Mouse (Mus musculus) embryonic facial prominence, embryonic 10.5 days (tissue): Measurements from ENCODE around the gene Glyctk. TPM values are rescaled to one million over a fixed set of nuclear protein-coding genes. Genes with fewer than 3 reads are reported as not detected.

Experiments
- DNase-seq: peaks from one replicate; pipeline ENCODE4 v3.0.0-alpha.2; 2017; ENCODE audit warnings: low spot score
- H3K27ac ChIP-seq: fragments of 300-500 bp; sonication (generic); replicated peaks from 2 replicates; pipeline ENCODE4 v1.5.1; 2016; ENCODE audit warnings: mild to moderate bottlenecking
- H3K27me3 ChIP-seq: fragments of 300-500 bp; sonication (generic); replicated peaks from 2 replicates; pipeline ENCODE4 v1.6.1; 2016; ENCODE audit warnings: low read depth, mild to moderate bottlenecking; ENCODE audit not compliant: poor library complexity, severe bottlenecking
- H3K36me3 ChIP-seq: fragments of 300-500 bp; sonication (generic); replicated peaks from 2 replicates; pipeline ENCODE4 v1.6.1; 2016; ENCODE audit warnings: mild to moderate bottlenecking, moderate library complexity
- H3K4me1 ChIP-seq: fragments of 300-500 bp; sonication (generic); 2 replicates; pipeline ENCODE4 v1.6.1; 2016
- H3K4me3 ChIP-seq: fragments of 300-500 bp; sonication (generic); 2 replicates; pipeline ENCODE4 v1.5.1; 2016; ENCODE audit warnings: mild to moderate bottlenecking, moderate library complexity
- H3K9me3 ChIP-seq: fragments of 300-500 bp; sonication (generic); 2 replicates; pipeline ENCODE4 v1.6.1; 2016; ENCODE audit warnings: mild to moderate bottlenecking
- WGBS: fragments of 180-500 bp; shearing (Covaris S2); methylation state at CpG from one replicate; pipeline ENCODE4 v1.1.7; 2016; 5-methylcytosine and 5-hydroxymethylcytosine counted together
- polyA plus RNA-seq: library from polyadenylated mRNA; unstranded; fragments of >200 nt; fragmentation: Nextera tagmentation; extraction: Ambion mirVana; gene quantifications from 2 replicates; pipeline ENCODE4 v1.2.1, GENCODE M21; 2016

Gene Glyctk
- polyA plus RNA-seq, 1 experiment from 2014 or later = 2.9 TPM

DNA sequence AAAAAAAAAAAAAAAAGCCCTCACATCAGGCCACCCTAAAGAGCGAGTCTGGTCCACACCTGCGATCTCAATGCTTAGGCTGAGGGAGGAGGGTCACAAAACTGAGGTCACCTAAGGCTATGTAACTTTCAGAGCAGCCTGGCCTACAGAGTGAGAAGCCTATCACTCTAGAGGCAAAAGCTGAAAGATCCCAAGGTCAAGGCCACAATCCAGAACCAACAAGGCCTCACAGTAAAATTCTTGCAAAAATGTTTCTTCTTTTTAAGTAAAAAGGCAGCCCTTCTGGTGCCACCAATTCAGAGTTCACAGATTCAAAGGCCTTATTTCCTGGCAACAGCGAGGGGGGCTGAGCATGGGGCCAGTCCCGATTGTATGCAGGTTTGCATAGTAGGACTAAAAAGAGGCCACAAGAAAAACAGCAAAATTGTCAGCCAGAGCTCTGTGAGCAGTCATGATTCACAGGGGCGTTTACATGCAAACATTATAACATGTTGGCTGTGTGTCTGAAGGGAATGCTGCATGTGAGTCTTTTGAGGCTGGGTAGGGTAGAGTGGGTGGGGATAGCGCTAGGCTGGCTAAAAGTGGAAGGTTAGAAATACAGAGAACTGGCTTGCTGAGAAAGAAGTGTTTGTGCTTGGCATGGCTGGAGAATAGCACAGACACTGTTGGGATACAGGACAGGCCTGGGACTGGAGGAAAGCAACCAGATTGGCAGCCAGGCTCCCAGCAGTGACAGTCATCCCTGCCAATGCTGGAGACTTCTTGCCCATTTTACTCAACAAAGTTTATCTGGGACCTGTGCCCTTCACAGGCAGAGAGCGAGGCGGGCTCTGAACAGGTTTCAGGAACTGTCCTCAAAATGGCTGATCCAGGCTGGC is 36.2 kb upstream of the Glyctk start:
- WGBS = 92% methylated on average over 8 of the region's 8 CpGs
- Histone ChIP-seq H3K4me1 (peaks cover 16% of the 10 kb centered on the region), H3K4me3 (no peak overlapping the region), H3K9me3 (no peaks in the 10 kb centered on the region), H3K27ac (no peak overlapping the region), H3K27me3 (no peaks in the 10 kb centered on the region), H3K36me3 (peaks cover 84% of the 10 kb centered on the region)
- DNase-seq = no peak

DNA sequence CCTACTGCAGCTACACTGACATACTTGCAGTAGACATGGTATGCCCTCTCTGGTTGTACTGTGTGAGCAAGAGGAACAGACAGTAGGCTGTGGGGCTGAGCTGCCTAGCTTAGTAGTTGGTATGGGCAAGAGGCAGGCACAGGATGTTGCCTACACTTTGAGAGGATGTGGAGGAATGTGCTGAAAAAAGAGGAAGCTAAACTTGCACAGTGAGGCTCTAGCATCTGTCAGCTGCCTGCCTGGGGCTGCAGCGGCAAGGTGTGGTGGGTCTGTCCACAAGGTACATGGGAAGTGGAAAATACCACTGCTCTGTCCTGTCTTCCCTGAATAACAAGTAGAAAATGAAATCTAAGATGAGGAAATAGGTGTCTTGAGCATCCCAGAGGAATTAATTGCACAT is 35.1 kb upstream of the Glyctk start:
- H3K4me1 ChIP-seq = peaks cover 6% of the 10 kb centered on the region
- WGBS = 89% methylated on average over 1 of the region's 1 CpGs
- no peak for DNase-seq
- H3K4me3 ChIP-seq = no peak overlapping the region
- no peaks in the 10 kb centered on the region for H3K27me3 ChIP-seq
- no peak overlapping the region for H3K27ac ChIP-seq
- no peaks in the 10 kb centered on the region for H3K9me3 ChIP-seq
- H3K36me3 ChIP-seq = peaks cover 95% of the 10 kb centered on the region

DNA sequence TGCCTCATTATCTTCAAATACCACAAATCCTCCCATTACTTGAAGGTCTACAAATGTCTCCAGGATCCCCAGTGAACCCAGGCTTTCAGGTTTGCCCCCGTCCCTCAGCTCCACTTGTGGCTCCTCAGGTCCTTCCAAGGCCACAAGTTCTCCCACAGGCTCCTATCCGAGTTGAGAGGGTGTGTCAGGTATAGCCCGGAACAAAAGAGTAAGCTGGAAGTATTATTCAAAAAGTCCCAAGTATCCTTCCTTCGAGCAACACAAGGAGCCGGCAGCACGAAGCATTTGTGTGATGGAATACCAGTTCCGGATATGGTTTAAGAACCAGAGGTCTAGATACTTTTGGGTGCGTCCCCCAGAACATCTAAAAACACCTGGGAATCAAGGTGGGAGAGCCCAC is 34.1 kb upstream of the Glyctk start:
- no peaks in the 10 kb centered on the region for H3K27me3 ChIP-seq
- DNase-seq = no peak
- no peaks in the 10 kb centered on the region for H3K4me1 ChIP-seq
- 96% methylated on average over 8 of the region's 8 CpGs for WGBS
- no peak overlapping the region for H3K27ac ChIP-seq
- peaks cover 98% of the 10 kb centered on the region for H3K36me3 ChIP-seq
- no peaks in the 10 kb centered on the region for H3K9me3 ChIP-seq
- H3K4me3 ChIP-seq = no peak overlapping the region

GRCm38 (mm10) chr9:106191355-106191754 is 33.4 kb upstream of the Glyctk start:
- no peak for DNase-seq
- H3K36me3 ChIP-seq = peaks cover 98% of the 10 kb centered on the region
- 91% methylated on average over 1 of the region's 1 CpGs for WGBS

GRCm38 (mm10) chr9:106183996-106184395 is 26.1 kb upstream of the Glyctk start:
- no peaks in the 10 kb centered on the region for H3K4me1 ChIP-seq
- DNase-seq = no peak
- 95% methylated on average over 5 of the region's 5 CpGs for WGBS
- no peaks in the 10 kb centered on the region for H3K9me3 ChIP-seq
- H3K4me3 ChIP-seq = no peak overlapping the region
- H3K27me3 ChIP-seq = no peaks in the 10 kb centered on the region
- H3K27ac ChIP-seq = no peak overlapping the region
- peaks cover 100% of the 10 kb centered on the region for H3K36me3 ChIP-seq

More at GRCm38 (mm10) chr9:106191355-106191754, 33.4 kb upstream of the Glyctk start:
- Histone ChIP-seq H3K27me3 (no peaks in the 10 kb centered on the region), H3K27ac (no peak overlapping the region), H3K4me3 (no peak overlapping the region), H3K4me1 (no peaks in the 10 kb centered on the region), H3K9me3 (no peaks in the 10 kb centered on the region)

- H3K4me1 ChIP-seq = no peaks in the 10 kb centered on the region
- WGBS = 94% methylated on average over 4 of the region's 4 CpGs
- DNase-seq = no peak
- H3K36me3 ChIP-seq = peaks cover 100% of the 10 kb centered on the region
- H3K27me3 ChIP-seq = no peaks in the 10 kb centered on the region
- H3K27ac ChIP-seq = no peak overlapping the region
- H3K4me3 ChIP-seq = no peak overlapping the region
- no peaks in the 10 kb centered on the region for H3K9me3 ChIP-seq
Observed at GRCm38 (mm10) chr9:106182146-106182545, 24.2 kb upstream of the Glyctk start.

DNA sequence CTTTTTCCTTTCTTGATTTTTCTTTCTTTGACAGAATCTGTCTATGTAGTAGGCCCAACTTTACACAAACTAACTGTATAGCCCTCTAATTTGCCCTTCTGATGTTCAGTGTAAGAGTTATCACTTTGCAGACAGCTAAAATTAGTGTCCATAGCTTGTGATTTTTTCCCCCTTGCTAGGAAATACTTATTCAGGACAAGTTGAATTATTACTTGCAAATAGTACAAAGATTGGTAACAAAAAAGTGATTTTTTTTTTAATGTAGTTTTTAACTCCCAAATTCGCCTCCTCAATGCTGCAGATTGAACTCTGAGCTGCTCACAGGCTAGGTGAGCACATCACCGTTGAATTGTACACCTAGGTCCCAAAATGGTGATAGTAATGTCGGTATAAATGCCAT is 22.0 kb upstream of the Glyctk start:
- 92% methylated on average over 3 of the region's 3 CpGs for WGBS
- DNase-seq = no peak
- peaks cover 6% of the 10 kb centered on the region for H3K4me1 ChIP-seq

GRCm38 (mm10) chr9:106179454-106179853 is 21.5 kb upstream of the Glyctk start:
- Histone ChIP-seq H3K4me3 (no peak overlapping the region), H3K9me3 (no peaks in the 10 kb centered on the region), H3K27ac (no peak overlapping the region), H3K4me1 (peaks cover 10% of the 10 kb centered on the region), H3K27me3 (no peaks in the 10 kb centered on the region), H3K36me3 (peaks cover 90% of the 10 kb centered on the region)
- 92% methylated on average over 2 of the region's 2 CpGs for WGBS
- DNase-seq = no peak

More for the DNA sequence above, 22.0 kb upstream of the Glyctk start:
- Histone ChIP-seq H3K9me3 (no peaks in the 10 kb centered on the region), H3K27ac (no peak overlapping the region), H3K4me3 (no peak overlapping the region), H3K27me3 (no peaks in the 10 kb centered on the region), H3K36me3 (peaks cover 93% of the 10 kb centered on the region)

DNA sequence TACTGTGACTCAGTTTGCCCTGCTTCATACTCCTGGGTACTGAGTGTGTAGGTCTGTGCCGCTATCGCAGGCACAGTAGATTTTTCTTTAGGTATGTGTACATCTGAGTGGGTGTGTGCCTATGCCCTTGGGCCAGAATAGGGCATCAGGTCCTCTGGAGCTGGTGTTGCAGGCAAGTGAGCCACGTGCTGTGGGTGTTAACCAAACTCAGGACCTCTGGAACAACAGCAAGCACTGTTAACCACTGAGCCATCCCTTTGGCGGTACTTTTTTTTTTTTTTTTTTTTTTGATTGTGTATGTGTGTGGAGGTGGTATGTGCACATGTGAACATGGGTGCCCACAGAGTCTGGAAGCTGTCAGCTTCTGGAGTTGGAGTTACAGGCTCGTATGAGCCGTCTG is 19.9 kb upstream of the Glyctk start:
- peaks cover 25% of the 10 kb centered on the region for H3K4me1 ChIP-seq
- H3K36me3 ChIP-seq = peaks cover 85% of the 10 kb centered on the region
- no peak for DNase-seq
- no peaks in the 10 kb centered on the region for H3K27me3 ChIP-seq
- H3K27ac ChIP-seq = no peak overlapping the region
- 92% methylated on average over 6 of the region's 6 CpGs for WGBS
- no peaks in the 10 kb centered on the region for H3K9me3 ChIP-seq
- H3K4me3 ChIP-seq = no peak overlapping the region

DNA sequence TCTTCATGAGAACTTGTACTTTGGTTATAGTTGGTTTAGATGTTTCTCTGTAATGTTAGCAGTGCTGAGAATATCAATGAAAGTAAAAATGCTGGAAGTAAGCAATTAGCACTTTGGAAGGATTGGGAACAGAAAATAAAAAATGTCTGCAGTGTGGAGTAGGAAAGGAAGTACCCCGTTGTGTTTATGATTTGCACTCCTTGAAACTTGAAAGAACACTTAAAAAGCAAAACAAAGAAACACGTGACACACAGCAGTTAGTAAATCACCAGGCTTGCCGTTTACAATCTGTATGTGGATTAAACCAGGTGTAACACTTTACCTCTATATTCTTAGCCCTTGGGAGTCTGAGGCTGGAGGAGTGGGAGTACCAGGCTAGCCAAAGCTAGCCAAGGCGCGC is 18.8 kb upstream of the Glyctk start:
- H3K4me1 ChIP-seq = peaks cover 29% of the 10 kb centered on the region
- no peaks in the 10 kb centered on the region for H3K27me3 ChIP-seq
- no peaks in the 10 kb centered on the region for H3K9me3 ChIP-seq
- no peak overlapping the region for H3K4me3 ChIP-seq
- H3K36me3 ChIP-seq = peaks cover 75% of the 10 kb centered on the region
- H3K27ac ChIP-seq = no peak overlapping the region
- 89% methylated on average over 5 of the region's 5 CpGs for WGBS
- DNase-seq = no peak

DNA sequence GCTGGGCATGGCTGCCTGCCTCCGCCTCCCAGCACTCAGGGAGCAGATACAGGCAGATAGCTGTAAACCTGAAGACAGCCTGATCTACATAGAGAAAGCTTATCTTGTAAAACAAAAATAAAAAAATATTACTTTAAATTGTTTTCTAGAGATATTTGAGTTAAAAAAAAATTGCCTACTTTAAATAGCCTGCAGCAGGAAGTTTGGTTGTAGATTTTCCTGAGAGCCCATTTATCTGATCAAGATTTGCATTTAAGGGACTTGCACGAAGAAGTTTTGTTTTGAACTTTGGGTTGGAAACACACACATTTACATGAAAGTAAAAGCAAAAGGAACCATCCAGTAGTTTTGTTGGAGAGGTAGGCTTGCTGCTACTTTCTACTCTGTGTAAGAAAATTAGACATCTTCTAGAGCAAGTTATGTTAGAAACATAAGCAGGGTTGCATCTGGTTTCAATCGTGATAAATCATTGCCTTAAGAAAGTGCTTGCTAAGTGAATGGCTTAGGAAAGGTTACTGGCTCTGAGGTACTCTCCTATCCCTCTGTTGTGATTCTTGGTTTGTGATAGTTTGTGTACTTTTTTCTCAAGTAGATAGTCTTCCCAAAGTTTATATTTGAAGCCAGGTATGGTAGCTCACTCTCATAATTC is 17.7 kb upstream of the Glyctk start:
- Histone ChIP-seq H3K4me1 (peaks cover 29% of the 10 kb centered on the region), H3K27me3 (no peaks in the 10 kb centered on the region), H3K9me3 (no peaks in the 10 kb centered on the region), H3K27ac (no peak overlapping the region), H3K4me3 (no peak overlapping the region), H3K36me3 (peaks cover 64% of the 10 kb centered on the region)
- no peak for DNase-seq
- WGBS = 82% methylated on average over 3 of the region's 3 CpGs

DNA sequence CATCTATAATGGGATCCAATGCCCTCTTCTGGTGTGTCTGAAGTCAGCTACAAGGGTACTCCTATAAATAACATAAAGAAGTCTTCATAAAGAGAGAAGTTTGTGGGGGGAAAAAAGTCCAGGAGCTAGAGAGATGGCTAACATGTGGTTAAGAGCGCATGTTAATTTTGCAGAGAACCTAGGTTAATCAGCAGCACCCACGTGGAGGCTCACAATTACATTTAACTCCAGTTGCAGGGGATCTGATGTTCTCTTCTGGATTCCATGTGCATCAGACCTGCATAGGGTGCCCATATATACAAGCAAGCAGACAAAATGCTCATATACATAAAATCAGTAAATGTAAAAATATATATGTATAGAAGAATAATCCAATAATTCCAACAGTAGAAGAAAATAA is 15.4 kb upstream of the Glyctk start:
- Histone ChIP-seq H3K9me3 (no peaks in the 10 kb centered on the region), H3K27ac (no peak overlapping the region), H3K4me1 (peaks cover 37% of the 10 kb centered on the region), H3K27me3 (peaks cover 7% of the 10 kb centered on the region; the same call in 1 of the 2 replicates), H3K36me3 (peaks cover 41% of the 10 kb centered on the region), H3K4me3 (peak overlapping the region; percentile 78)
- 78% methylated on average over 2 of the region's 2 CpGs for WGBS
- DNase-seq = no peak

- H3K4me1 ChIP-seq = peaks cover 37% of the 10 kb centered on the region
- H3K27me3 ChIP-seq = peaks cover 7% of the 10 kb centered on the region; the same call in 1 of the 2 replicates
- no peak for DNase-seq
- H3K27ac ChIP-seq = no peak overlapping the region
- H3K4me3 ChIP-seq = peak overlapping the region; percentile 78
- H3K36me3 ChIP-seq = peaks cover 32% of the 10 kb centered on the region
- H3K9me3 ChIP-seq = no peaks in the 10 kb centered on the region
- 57% methylated on average over 3 of the region's 3 CpGs for WGBS
Observed at GRCm38 (mm10) chr9:106172527-106172926, 14.6 kb upstream of the Glyctk start.
